Mouse (Mus musculus): Measurements from ENCODE around the gene Arid1b. TPM values are rescaled to one million over a fixed set of nuclear protein-coding genes. Genes with fewer than 3 reads are reported as not detected.

Gene Arid1b
- total and polyA plus RNA-seq, 2 experiments: 9.7 to 11.7 TPM

DNA sequence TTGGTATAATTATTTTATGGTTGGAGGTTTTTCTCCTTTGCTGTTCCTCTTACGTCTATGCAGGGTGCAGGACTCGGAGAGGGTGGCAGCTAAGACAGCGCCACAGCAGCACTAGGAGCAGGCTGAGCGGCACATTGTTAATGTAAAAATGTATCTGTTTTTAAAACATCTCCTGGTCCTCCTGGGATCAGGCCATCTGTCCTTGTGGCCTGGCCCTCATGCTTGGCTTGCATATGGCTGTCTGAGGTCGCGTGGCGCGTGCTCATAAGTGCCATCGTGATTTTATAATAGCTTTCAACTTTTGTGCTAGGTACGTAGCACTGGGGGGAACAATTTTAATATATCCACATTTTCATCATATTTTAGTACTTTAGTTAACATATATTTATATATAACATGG is 201.9 kb downstream of the Arid1b start:
- Histone ChIP-seq H3K27ac (replicated peaks; ENCODE audit: insufficient read depth, low read depth, low read length) (no peak overlapping the region), H3K79me2 (ENCODE audit: control insufficient read depth, insufficient read depth, low read length) (peaks cover 8% of the 10 kb centered on the region; the same call in 1 of the 2 replicates), H3K27me3 (ENCODE audit: control insufficient read depth, insufficient read depth, low read length) (no peaks in the 10 kb centered on the region), H3K4me1 (ENCODE audit: control insufficient read depth, insufficient read depth, low read length) (peaks cover 3% of the 10 kb centered on the region; the same call in 1 of the 2 replicates), H3K4me3 (ENCODE audit: insufficient read depth, low read depth, low read length) (no peak overlapping the region), H3K9ac (ENCODE audit: low read depth, low read length) (no peak overlapping the region), H3K36me3 (ENCODE audit: control insufficient read depth, insufficient read depth, low read length) (no peaks in the 10 kb centered on the region)
- DNase-seq (ENCODE audit: extremely low read depth, low read depth, low spot score): no peak
- WGBS: 92% methylated on average over 10 of the region's 10 CpGs
- TF ChIP-seq CTCF (IDR thresholded peaks at IDR 0.05; ENCODE audit: low read depth, low read length) (no peak), POLR2A (IDR thresholded peaks at IDR 0.05; ENCODE audit: extremely low read depth, insufficient read depth, low read length) (no peak)

DNA sequence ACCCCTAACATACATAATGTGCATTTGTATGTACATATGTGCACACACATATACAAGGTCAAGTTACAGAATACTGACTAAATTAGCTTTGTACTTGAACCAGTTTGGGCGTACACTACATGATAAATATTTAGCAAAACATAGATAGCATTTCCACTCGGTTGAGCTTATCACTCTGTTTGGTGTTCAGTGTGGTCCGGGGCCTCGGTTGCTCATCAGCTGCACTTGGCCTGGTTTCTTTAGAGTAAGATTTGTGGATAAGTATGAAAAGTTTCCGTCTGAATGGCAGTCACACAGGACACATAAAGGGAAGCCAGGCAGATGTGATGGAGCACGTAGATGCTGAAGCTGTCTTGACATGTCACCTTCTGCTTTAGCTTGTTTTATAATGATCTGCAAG is 202.4 kb downstream of the Arid1b start:
- Histone ChIP-seq H3K36me3 (ENCODE audit: control insufficient read depth, insufficient read depth, low read length) (no peaks in the 10 kb centered on the region), H3K27me3 (ENCODE audit: control insufficient read depth, insufficient read depth, low read length) (no peaks in the 10 kb centered on the region), H3K4me1 (ENCODE audit: control insufficient read depth, insufficient read depth, low read length) (peaks cover 3% of the 10 kb centered on the region; the same call in 1 of the 2 replicates), H3K4me3 (ENCODE audit: insufficient read depth, low read depth, low read length) (no peak overlapping the region), H3K79me2 (ENCODE audit: control insufficient read depth, insufficient read depth, low read length) (peaks cover 8% of the 10 kb centered on the region; the same call in 1 of the 2 replicates), H3K27ac (replicated peaks; ENCODE audit: insufficient read depth, low read depth, low read length) (no peak overlapping the region), H3K9ac (ENCODE audit: low read depth, low read length) (no peak overlapping the region)
- WGBS: 84% methylated on average over 6 of the region's 6 CpGs
- no peak for TF ChIP-seq CTCF (IDR thresholded peaks at IDR 0.05; ENCODE audit: low read depth, low read length)
- TF ChIP-seq POLR2A (IDR thresholded peaks at IDR 0.05; ENCODE audit: extremely low read depth, insufficient read depth, low read length): no peak
- DNase-seq (ENCODE audit: extremely low read depth, low read depth, low spot score): no peak

GRCm38 (mm10) chr17:5197083-5197482 is 203.0 kb downstream of the Arid1b start:
- no peak for DNase-seq (ENCODE audit: extremely low read depth, low read depth, low spot score)
- Histone ChIP-seq H3K79me2 (ENCODE audit: control insufficient read depth, insufficient read depth, low read length) (peaks cover 8% of the 10 kb centered on the region; the same call in 1 of the 2 replicates), H3K27me3 (ENCODE audit: control insufficient read depth, insufficient read depth, low read length) (no peaks in the 10 kb centered on the region), H3K4me1 (ENCODE audit: control insufficient read depth, insufficient read depth, low read length) (peaks cover 3% of the 10 kb centered on the region; the same call in 1 of the 2 replicates), H3K9ac (ENCODE audit: low read depth, low read length) (no peak overlapping the region), H3K36me3 (ENCODE audit: control insufficient read depth, insufficient read depth, low read length) (no peaks in the 10 kb centered on the region), H3K4me3 (ENCODE audit: insufficient read depth, low read depth, low read length) (no peak overlapping the region), H3K27ac (replicated peaks; ENCODE audit: insufficient read depth, low read depth, low read length) (no peak overlapping the region)
- 98% methylated on average over 2 of the region's 2 CpGs for WGBS
- TF ChIP-seq CTCF (IDR thresholded peaks at IDR 0.05; ENCODE audit: low read depth, low read length): no peak
- no peak for TF ChIP-seq POLR2A (IDR thresholded peaks at IDR 0.05; ENCODE audit: extremely low read depth, insufficient read depth, low read length)

DNA sequence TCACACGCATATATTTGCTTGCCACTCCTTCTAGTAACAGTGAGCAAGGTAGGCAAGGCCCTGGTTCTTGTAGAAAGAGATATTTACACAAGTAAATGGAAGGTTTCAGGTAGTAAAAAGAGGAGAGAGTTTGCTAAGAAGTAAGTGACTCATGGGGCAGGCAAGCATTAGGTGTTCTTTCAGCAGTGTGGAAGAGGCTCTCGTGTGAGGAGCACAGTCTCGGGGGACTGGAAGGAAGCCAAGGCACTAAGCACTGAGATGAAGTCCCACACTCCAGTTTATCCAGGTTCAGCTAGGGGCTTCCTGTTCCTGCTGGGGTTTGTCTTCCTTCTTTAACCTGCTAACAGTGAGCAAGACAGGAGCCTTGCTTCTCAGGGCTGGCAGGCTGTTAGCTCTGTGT is 203.6 kb downstream of the Arid1b start:
- H3K36me3 ChIP-seq (ENCODE audit: control insufficient read depth, insufficient read depth, low read length): no peaks in the 10 kb centered on the region
- TF ChIP-seq POLR2A (IDR thresholded peaks at IDR 0.05; ENCODE audit: extremely low read depth, insufficient read depth, low read length): no peak
- no peak for TF ChIP-seq CTCF (IDR thresholded peaks at IDR 0.05; ENCODE audit: low read depth, low read length)
- no peak overlapping the region for H3K4me3 ChIP-seq (ENCODE audit: insufficient read depth, low read depth, low read length)
- no peaks in the 10 kb centered on the region for H3K27me3 ChIP-seq (ENCODE audit: control insufficient read depth, insufficient read depth, low read length)
- 77% methylated on average over 3 of the region's 3 CpGs for WGBS
- H3K9ac ChIP-seq (ENCODE audit: low read depth, low read length): no peak overlapping the region
- no peak overlapping the region for H3K27ac ChIP-seq (replicated peaks; ENCODE audit: insufficient read depth, low read depth, low read length)
- H3K79me2 ChIP-seq (ENCODE audit: control insufficient read depth, insufficient read depth, low read length): peaks cover 8% of the 10 kb centered on the region; the same call in 1 of the 2 replicates
- peaks cover 4% of the 10 kb centered on the region; the same call in 1 of the 2 replicates for H3K4me1 ChIP-seq (ENCODE audit: control insufficient read depth, insufficient read depth, low read length)
- DNase-seq (ENCODE audit: extremely low read depth, low read depth, low spot score): no peak

DNA sequence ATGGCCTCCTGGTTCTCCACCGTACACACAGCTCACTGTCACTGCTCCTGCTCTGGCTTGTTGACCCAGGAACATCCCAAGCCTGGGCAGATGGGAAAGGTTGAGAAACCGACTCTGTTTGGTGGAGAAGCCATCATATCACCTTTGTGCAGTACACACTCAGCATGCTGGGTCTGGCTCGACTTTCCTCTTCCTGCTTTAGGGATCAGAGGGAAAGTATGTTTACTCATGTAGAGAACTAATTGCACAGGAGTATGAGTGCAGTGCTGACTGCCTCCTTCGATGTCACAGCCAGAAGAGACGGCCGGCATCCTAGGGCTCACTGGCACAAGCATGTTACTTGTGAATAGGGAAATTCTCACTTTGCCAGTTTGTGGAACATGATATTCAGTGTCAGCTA is 204.1 kb downstream of the Arid1b start:
- Histone ChIP-seq H3K27ac (replicated peaks; ENCODE audit: insufficient read depth, low read depth, low read length) (no peak overlapping the region), H3K79me2 (ENCODE audit: control insufficient read depth, insufficient read depth, low read length) (peaks cover 8% of the 10 kb centered on the region; the same call in 1 of the 2 replicates), H3K4me1 (ENCODE audit: control insufficient read depth, insufficient read depth, low read length) (peaks cover 4% of the 10 kb centered on the region; the same call in 1 of the 2 replicates), H3K27me3 (ENCODE audit: control insufficient read depth, insufficient read depth, low read length) (no peaks in the 10 kb centered on the region), H3K4me3 (ENCODE audit: insufficient read depth, low read depth, low read length) (no peak overlapping the region), H3K36me3 (ENCODE audit: control insufficient read depth, insufficient read depth, low read length) (no peaks in the 10 kb centered on the region), H3K9ac (ENCODE audit: low read depth, low read length) (no peak overlapping the region)
- TF ChIP-seq POLR2A (IDR thresholded peaks at IDR 0.05; ENCODE audit: extremely low read depth, insufficient read depth, low read length) (no peak), CTCF (IDR thresholded peaks at IDR 0.05; ENCODE audit: low read depth, low read length) (no peak)
- DNase-seq (ENCODE audit: extremely low read depth, low read depth, low spot score): peak; percentile 50
- 35% methylated on average over 6 of the region's 6 CpGs for WGBS

DNA sequence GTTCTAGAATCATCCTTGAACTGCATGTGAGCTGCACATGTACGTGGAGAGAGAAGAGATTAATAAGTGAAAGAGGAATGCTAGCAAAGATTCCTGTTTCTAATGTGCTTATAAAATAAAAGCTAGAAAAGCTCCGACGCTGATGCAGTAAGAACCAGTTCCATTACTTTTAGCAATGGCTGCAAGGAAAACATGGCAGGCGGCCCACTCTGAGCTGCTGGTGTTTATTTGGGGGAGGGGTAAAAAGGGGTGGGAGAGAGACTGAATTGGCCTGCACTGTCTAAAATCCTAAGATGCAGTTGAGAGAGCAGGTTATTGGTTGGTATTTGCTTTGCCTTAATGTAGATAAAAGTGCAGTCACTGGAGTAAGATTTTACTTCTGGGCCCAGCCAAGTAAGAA is 204.7 kb downstream of the Arid1b start:
- no peak overlapping the region for H3K4me3 ChIP-seq (ENCODE audit: insufficient read depth, low read depth, low read length)
- no peak overlapping the region for H3K27ac ChIP-seq (replicated peaks; ENCODE audit: insufficient read depth, low read depth, low read length)
- WGBS: 86% methylated on average over 4 of the region's 4 CpGs
- peaks cover 8% of the 10 kb centered on the region; the same call in 1 of the 2 replicates for H3K79me2 ChIP-seq (ENCODE audit: control insufficient read depth, insufficient read depth, low read length)
- DNase-seq (ENCODE audit: extremely low read depth, low read depth, low spot score): no peak
- no peak overlapping the region for H3K9ac ChIP-seq (ENCODE audit: low read depth, low read length)
- no peaks in the 10 kb centered on the region for H3K36me3 ChIP-seq (ENCODE audit: control insufficient read depth, insufficient read depth, low read length)
- TF ChIP-seq CTCF (IDR thresholded peaks at IDR 0.05; ENCODE audit: low read depth, low read length): no peak
- no peak for TF ChIP-seq POLR2A (IDR thresholded peaks at IDR 0.05; ENCODE audit: extremely low read depth, insufficient read depth, low read length)
- peaks cover 9% of the 10 kb centered on the region for H3K4me1 ChIP-seq (ENCODE audit: control insufficient read depth, insufficient read depth, low read length)
- H3K27me3 ChIP-seq (ENCODE audit: control insufficient read depth, insufficient read depth, low read length): no peaks in the 10 kb centered on the region
